Mouse (Mus musculus) left cerebral cortex, postnatal 25 days (tissue): ENCODE data around the gene Vmn1r40. TPM values are rescaled to one million over a fixed set of nuclear protein-coding genes. Genes with fewer than 3 reads are reported as not detected.

ENCODE experiments used
- DNase-seq, 2 experiments: peaks; one replicate each; pipeline ENCODE4 v3.0.0; 2022; ENCODE audit warnings: low spot score in 2 of 2, mixed read lengths in 1 of 2
- intact Hi-C: fragments of 180-260 bp; cut with DNase I; formaldehyde crosslinking; loops from one replicate; pipeline ENCODE4 v1.15.1; 2025
- total RNA-seq, 2 experiments: library from RNA; stranded (reverse); gene quantifications; 2 replicates each; pipeline ENCODE4 v1.2.3; 2021

Gene Vmn1r40
- total RNA-seq, 2 experiments from 2014 or later: not detected

DNA sequence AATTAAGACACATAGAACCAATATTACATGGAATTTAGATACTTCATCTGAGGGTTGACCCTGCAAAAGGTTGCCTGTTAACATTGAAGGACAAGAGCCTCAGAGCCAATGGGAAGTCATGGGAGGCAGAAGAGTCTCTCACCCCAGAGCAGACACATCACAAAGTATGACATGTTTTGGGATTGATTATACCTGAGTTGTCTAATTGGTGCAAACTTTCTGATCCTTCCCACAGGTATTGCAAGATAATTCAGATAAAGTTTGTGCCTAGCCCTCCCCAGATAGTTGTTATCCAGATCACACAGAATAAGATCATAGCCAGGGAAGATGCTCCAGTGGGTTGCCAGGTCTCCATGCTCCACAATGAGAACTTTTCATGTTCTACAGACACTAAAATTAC lies 33.1 kb downstream of the Vmn1r40 start, which contains the start of gene Vmn1r41:
Gene Vmn1r41, plus strand, starts transcription at position 301 of the 400 bp plus-strand sequence.
- DNase-seq: no peak
- intact Hi-C loops: no loop called here

DNA sequence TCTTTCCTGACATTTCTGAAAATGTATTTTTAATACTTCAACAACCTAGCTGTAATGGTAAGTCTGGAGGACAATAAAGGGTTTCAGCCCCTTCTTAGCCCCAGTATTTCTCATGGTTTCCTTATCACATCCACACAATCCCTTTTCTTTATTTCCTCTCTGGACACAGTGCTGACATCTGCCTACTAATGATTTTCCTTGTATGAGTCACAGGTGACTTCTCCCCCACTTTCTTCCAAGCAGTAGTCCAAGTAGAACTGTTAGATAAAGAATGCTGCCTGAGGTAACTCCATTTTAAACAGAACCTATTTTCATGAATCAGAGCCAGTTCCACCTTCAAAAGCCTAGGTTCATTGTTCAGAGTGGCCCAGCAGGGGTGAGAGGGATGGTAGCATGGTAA lies 35.5 kb downstream of the Vmn1r40 start:
- intact Hi-C loops: no loop called here
- no peak for DNase-seq

Other genes with a start within 250 kb of the Vmn1r40 start
- gene Chchd6, start 111.9 kb upstream of the Vmn1r40 start, total RNA-seq: 10 to 100 TPM; 79.1 to 83.9 TPM
- gene Txnrd3, start 63.6 kb upstream of the Vmn1r40 start, total RNA-seq: 1 to 10 TPM; 3.6 to 3.9 TPM
- not detected for gene Vmn1r41, start 33.2 kb downstream of the Vmn1r40 start, total RNA-seq
- not detected for gene Vmn1r42, start 168.9 kb downstream of the Vmn1r40 start, total RNA-seq
- not detected for gene Vmn1r43, start 168.9 kb downstream of the Vmn1r40 start, total RNA-seq
- gene Vmn1r44, start 176.1 kb downstream of the Vmn1r40 start, total RNA-seq: not detected
- not detected for gene Vmn1r45, start 233.1 kb downstream of the Vmn1r40 start, total RNA-seq